ENCODE assay signal across 14 mouse cellular contexts in genomic region chr13:59242671-59243070, GRCm38 (mm10).
"Had no signal": no experiment of that assay in that cellular context is flagged by ENCODE, and none has a peak within 500 bp of the region (broad histone marks: within the 10 kb centered on the region; RNA-seq: fewer than 3 reads in every experiment).

No protein-coding gene starts in this region.

- H3K4me3 ChIP-seq: limb, embryonic 12.5 days; liver, embryonic 15.5 days; lung, embryonic 15.5 days; midbrain, embryonic 13.5 days; myocyte; neural tube, embryonic 15.5 days had no signal

- H3K27ac ChIP-seq: limb, embryonic 12.5 days; liver, embryonic 15.5 days; lung, embryonic 15.5 days; macrophage; midbrain, embryonic 13.5 days; neural tube, embryonic 15.5 days had no signal

- H3K4me1 ChIP-seq: liver, embryonic 15.5 days; lung, embryonic 15.5 days; midbrain, embryonic 13.5 days had no signal

- DNase-seq: kidney, adult 18-20 months; kidney, postnatal 10 days; lung, postnatal 14 days; right cerebral cortex, postnatal 4 days; spleen, adult 18-20 months; thymus, adult 18-20 months; thymus, postnatal 14 days had no signal

- ATAC-seq: midbrain, embryonic 13.5 days had no signal
